Mouse (Mus musculus): ENCODE results near the gene Topors.

Topors gene

DNA sequence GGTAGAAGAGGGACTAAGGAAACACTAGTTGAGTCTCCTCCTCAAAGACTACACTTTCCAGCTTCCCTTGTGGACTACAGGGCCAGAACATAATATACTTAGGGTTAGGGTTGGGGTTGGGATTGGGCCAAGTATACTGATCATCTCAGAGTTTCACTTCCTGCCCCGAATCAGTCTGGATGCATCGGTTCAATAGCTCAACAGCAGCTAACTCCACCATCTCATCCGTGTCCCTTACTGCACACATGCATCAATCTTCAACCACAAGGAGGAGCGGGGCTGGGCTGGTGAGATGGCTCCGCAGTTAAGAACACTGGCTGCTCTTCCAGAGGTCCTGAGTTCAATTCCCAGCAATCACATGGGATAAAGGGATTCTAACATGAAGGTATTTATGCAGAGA is 18.7 kb downstream of the Topors start:
- DNase-seq (ENCODE audit: low spot score) = no peak

DNA sequence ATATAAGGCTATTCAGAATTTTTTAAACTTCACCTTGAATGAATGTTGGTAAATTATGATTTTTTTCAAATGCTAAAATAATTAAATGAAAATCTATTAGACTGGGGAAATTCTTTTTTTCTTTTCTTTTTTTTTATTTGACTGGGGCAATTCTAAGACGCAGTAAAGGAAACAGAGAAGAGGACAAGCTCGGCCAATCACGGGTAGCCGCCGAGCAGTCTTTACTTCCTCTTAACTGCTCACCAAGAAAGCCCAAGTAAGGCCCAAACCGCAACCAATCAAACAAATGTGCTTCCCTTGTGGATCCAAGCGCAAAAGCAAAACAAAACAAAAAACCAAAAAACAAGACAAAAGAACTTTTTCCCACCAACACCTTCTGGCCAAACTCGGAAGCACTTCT is 25.6 kb downstream of the Topors start:
- no peak for DNase-seq (ENCODE audit: low spot score)

DNA sequence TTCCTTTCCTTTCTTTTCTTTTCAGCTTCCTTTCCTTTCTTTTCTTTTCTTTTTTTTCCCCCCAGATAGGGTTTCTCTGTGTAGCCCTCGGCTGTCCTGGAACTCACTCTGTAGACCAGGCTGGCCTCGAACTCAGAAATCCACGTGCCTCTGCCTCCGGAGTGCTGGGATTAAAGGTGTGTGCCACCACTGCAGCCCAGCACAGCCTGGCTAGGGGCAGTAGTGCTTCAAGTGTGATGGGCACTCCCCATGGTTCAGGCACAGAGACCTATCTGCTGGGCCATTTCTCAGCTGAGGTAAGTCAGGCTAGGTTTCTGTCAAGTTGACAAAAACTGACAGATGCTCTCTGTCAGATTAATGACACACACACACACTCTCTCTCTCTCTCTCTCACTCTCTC is 26.6 kb downstream of the Topors start:
- DNase-seq (ENCODE audit: low spot score) = no peak

DNA sequence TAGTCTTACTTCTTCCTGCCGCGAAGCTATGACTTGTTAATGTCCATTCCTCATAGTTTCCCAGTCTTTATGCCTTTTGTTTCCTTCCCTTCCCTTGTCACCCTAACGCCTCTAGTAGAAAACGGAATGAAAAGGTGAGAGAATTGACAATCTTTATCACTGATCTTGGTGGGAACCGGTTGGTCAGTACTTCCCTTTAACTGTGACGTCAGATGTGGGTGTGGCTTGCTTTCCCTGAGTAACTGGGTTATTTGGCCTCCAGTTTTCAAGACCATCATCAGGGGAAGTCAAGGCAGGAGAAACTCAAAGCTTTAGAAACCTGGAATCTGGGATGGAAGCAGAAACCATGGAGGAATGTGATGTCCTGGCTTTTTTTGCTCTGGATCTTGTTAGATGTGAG is 27.7 kb downstream of the Topors start:
- DNase-seq (ENCODE audit: low spot score) = no peak

DNA sequence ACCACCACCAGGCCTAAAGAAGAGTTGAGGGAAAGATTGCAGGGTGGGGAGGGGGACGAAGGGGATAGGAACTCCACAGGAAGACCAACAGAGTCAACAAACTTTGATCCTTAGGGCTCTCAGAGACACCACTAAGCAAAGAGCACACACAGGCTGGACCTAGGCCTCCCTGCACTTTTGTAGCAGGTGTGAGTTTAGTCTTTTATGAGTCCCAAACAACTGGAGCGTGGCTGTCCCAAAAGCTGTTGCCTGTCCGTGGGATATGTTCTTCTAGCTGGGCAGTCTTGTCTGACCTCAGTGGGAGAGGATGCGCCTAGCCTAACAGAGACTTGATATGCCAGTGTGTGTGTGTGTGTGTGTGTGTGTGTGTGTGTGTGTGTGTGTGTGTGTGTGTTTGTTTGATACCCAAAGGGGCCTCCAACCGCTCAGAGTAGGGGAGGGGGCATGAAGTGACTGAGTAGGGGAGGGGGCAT is 29.3 kb downstream of the Topors start:
- DNase-seq (ENCODE audit: low spot score) = no peak

DNA sequence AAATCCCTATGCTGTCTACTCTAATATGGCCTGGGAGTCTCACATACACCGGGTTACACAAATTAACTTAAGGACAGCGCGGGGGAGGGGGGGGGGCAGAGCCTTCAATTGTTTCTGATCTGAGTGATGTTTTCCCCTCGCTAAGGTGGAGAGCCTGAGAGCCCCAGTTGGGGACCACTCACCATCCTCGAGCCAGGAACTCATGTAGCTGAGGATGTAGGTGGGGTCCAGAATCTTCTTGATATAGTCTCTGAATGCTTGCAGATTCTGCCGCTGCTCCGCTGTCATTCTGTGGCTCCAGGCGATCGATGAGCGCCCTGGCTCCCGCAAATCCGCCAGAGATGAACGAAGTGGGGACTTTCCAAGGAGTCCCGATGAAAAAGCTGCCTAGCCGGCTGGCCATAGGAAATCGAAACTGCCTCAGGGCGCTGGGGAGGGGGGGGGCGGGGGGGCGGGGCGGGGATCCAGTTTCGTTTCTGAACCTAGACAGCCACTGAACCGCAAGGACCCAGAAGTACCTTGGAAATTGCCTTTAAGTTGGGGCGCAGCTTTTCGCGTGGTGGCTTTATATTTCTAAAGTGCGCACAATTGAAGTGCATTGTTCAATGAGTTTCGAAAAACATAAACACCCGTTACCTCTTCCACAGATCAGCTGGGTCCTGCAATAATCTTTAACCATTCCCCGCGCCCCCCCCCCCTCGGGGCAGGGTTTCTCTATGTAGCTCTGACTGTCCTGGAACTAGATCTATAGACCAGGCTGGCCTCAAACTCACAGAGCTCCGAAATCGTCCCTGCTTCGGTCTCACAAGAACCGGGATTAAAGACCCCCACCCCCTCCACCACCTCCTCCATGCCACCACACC is 30.0 kb downstream of the Topors start, which contains the start of gene Ddx58:
Ddx58 (minus strand) TSS at position 420 of the 863 bp plus-strand sequence.
- peak; percentile 41 for DNase-seq (ENCODE audit: low spot score)

DNA sequence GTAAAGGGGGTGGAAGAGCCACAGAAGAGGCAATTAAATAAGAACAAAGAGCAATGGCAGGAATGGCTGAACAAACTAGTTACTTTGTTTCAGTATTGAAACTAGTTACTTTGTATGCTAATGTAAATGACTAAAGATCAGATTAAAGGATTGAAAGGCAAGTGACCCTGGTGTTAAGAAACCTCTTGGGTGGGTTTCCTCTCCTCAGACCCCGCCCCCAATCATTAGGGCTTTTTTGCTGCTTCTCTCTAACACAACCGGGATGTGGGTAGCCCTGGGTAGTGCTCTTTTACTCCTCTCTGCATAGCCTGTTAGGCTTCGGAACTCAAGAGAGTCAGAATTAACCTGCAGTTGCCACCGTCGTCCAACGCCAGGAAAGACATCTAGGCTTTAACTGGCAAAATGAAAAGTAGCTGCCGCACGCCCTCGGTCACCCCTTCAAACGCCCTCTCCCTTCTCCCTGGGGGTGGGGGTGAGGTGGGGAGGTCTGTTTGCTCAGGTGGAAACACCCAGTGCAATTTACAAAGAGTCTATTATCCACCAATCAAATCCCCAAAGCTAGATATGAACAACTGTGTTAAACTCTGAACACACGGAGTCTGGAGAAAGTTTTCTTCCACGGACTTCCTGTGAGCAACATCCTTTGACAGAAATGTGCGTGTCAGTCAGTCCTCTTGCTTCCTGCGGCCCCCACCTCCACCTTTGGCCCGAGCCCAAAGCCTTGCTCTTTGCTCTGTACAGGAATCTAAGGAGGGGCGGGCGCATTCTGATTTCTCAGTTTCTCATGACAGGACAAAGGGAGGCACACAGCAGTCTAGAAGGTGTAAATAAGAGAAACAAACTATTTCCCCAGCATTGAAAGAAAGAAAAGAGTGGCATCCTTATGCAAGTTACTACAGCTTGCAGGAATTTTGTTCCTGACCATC is 30.9 kb downstream of the Topors start:
- peak; percentile 77 for DNase-seq (ENCODE audit: low spot score)

DNA sequence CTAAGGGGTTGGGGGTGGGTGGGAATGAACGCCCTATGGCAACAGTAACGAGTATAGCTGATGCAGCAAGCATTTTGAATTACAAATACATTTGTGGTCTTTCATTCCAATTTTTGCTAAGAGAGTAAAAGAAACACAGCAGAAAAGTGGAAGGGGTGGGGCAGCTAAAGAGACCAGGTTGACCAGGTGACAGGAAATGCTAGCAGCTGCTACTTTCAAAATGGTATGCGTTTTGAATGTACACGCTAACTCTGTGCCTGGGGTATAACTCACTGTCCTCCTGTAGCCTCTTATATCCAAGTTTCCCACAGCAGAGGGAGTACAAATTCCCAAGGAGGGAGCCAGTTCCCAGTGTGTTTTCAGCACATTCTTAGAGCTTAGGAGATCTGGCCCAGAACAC is 32.8 kb downstream of the Topors start:
- DNase-seq (ENCODE audit: low spot score) = no peak

DNA sequence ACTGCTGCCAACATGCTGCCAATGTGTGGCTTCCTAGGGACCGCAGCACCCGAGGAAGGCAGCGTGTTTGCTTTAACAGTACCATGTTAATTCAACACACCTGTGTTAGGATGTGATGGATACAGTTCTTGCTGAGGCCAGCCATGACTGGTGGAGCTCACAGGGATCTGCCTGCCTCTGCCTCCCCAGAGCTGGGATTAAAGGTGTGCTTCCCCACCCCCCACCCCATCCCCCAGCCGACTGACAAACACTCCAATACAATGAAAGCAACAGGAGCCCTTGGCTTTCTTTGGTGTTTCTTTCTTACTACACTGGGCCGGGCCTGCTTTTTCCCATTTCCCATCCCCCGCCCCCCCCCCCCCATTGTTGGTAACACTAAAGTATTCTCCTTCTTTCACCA is 35.4 kb downstream of the Topors start:
- DNase-seq (ENCODE audit: low spot score) = no peak

DNA sequence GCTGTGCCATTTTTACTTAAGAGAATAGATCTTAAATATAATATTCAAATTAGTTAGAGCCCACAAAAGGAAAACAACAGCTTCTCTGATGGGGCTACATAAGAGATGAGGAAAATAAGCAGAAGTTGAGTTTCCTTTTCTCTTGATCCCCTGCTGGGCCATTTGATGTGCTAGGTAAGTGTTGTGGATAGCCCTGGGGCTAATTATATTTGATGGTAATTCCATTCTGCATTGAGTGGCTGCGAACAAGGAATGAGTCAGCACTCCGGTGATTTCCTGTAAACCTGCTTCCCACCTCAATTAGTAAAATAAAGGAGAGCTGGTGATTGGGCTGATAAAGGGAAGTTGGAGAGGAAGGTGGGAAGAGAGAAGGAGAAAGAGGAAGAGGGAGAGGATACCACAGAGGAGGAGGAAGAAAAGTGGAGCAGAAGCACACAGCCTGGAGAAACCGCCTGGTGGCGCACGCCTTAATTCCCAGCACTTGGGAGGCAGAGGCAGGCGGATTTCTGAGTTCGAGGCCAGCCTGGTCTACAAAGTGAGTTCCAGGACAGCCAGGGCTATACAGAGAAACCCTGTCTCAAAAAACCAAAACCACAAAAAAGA is 36.5 kb downstream of the Topors start:
- no peak for DNase-seq (ENCODE audit: low spot score)

DNA sequence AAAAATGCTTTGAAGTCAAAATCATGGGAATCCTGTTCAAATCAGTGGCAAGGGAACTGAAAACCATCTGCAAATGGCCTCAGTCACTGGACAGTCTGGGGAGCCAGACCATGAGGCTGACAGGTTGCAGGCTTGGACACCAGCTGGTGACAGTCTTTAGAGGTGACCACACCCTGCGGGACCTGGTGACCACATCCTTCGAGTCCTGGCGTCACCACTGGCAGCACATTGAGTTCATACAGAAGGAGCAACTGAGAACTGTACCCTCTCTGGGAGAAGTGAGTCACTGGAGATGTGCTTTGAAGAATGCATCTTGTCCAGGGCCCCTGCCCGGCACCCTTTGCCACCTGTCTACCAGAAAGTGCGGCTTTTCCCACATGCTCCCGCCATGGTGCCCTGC is 39.9 kb downstream of the Topors start:
- DNase-seq (ENCODE audit: low spot score) = no peak

DNA sequence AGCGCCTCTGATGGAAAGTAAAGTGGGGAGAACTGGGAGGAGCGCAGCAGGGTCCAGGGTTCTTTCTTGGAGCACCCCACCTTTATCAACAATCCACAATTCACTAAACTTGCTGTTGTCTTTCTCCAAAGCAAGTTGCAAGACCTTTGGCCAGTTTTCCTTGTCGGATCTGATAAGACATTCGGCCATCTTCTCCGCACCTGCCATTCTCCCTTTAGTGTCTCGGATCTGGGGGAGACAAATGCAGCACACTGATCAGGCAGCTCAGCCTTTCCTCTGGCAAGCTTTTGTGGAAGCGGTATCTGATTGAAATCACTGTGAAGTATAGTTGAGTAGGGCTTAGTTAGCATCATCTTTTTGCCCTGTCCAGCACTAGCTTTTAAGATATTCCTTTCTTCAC is 41.8 kb downstream of the Topors start:
- no peak for DNase-seq (ENCODE audit: low spot score)

DNA sequence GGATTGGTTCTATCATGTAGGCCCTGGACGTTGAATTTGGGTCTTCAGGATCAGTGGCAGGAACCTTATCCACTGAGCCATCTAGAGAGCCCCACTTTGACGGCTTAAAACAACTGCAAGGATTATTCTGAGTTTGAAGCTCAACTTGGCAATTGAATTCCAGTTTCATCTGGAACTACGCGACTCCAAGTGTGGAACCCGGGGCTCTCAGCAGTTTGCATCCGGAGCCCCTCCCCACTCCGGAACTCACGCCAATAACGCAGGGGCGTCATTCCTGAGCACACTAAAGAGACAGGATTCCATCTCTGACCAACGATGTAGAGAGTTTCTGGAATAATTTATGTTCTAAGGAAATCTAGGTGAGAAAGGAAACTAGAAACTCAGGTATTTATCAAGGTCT is 42.5 kb downstream of the Topors start:
- DNase-seq (ENCODE audit: low spot score) = no peak

DNA sequence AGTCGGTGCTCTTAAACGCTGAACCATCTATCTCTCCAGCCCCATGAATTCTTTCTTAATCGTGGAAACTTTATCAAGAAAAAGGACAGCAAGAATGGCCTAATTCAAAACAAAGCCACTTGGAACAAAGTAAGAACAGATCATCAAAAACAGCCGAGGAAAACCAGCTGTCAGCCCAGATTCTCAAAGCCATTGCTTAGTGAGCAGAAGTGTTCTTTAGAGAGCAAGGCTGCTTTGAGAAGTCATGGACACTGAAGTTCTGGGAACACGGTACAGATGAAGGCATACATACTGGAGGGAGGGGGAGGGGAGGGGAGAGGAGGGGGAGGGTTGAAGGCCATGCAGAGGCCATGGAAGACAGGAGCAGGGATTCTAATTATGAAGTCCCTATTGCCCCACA is 43.6 kb downstream of the Topors start:
- DNase-seq (ENCODE audit: low spot score) = no peak

DNA sequence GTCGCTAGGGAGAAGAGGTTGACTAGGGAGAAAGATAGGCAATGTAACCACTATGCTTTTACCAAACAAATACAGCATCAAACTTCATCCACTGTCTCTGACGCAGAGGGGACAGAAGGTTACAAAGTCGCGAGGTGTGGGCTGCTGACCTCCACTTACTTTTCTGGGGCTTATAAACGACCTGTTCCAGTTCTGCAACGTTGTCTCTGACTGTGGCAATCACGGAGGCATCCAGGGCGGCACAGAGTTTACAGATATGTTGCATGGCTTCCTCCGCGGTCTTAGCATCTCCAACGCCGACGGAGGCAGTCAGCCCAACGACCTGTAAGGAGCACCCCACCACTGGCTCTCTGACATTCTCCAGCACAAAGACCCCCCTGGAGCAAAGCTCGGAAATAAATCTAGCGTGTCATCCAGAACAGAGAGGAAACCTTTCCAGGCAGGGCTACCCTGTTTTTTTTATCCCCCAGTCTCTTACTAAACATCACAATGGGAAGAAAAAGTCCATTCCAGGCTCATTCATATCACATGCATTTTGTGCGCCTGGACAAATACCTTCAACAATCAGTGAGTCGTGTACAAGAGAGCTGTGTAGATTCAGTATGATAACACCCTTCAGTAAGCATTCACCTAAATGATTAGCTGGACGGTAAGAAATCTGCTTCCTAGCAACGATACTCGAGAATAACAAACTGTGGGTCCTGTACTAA is 47.6 kb downstream of the Topors start:
- DNase-seq (ENCODE audit: low spot score) = no peak

DNA sequence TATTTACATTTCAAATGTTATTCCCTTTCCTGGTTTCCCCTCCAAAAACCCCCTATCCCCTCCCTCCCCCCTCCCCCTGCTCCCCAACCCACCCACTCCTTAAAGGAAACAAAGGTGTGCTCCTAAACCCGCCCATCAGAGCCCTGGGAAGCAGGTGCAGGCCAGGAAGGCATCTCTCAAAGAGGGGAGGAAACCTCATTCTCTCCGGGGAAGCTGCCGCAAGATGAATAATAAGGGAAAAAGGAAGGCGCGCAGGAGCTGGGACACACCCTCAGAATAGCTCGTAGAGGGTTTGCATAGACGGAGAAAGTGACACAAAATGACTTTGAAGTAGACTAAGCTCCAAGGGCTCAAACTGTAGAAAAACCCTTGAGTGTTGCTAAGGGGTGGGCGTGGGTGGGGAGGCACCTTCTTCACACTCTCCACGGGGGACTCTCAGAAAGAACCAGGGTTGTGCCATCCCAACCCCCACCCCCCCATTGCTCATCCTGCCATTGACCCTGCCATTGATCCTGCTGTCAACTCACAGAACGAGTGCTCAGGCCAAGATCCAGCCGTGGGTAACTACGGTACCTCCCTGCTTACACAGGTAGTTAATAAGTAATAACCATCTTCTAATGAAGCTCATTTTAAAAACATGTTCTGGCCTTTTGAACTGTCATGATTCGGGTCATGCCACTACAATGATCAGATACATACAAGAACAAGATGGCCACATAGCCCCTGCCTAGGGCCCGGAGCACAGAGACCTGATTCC is 48.5 kb downstream of the Topors start:
- DNase-seq (ENCODE audit: low spot score) = no peak

DNA sequence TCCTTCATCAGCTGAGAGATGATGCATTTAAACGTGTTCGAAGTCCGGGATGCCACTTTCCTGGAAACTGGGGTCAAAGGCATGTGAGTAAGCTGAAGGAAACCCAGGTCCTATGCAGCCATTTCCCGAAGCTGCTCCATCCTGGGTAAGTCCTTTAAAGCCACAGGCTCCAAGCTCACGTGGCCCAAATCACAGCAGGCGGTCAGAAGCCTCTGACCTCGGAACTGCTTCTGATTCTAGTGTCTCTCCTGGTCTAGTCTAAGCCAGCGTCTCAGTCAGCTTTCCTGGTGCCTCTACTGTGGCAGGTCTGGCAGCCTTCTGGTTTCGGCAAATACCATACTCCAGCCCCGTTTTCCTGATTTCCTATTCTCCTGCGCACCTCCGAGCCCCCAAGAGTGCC is 49.2 kb downstream of the Topors start:
- DNase-seq (ENCODE audit: low spot score) = no peak

DNA sequence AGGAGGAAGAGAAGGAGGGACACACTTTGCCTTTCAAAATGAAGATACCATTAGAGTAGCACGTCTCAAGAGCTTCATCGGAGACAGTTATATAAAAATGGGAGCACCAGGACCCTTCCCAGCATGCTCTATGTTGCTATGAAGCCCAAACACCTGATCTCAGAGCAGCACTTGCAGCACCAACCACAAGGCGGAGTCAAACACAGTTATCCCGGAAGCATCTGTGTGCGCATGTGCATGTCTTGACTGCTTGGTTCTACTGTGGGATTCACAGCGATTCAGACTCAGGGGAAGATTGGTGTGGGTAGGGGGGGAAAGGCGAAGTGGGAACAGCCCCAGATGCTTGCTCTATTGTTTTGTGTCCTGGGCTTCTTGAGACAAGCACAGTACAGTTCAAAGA is 51.3 kb downstream of the Topors start:
- DNase-seq (ENCODE audit: low spot score) = no peak

DNA sequence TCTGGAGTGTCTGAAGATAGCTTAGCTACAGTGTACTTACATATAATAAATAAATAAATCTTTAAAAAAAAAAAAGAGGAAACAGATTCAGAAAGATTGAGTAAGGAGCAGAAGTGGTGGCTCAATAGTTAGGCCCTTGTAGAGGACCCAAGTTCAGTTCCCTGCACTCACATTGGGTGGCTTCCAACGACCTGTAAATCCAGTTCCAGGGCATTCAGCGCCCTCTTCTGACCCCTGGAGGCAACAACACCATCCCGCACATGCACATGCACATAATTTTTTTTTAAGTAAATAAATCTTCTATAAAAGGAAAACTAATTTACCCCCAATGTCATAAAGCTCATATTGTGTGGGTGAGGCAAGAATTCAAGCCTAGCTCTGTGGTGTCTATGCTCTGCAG is 51.7 kb downstream of the Topors start:
- no peak for DNase-seq (ENCODE audit: low spot score)

DNA sequence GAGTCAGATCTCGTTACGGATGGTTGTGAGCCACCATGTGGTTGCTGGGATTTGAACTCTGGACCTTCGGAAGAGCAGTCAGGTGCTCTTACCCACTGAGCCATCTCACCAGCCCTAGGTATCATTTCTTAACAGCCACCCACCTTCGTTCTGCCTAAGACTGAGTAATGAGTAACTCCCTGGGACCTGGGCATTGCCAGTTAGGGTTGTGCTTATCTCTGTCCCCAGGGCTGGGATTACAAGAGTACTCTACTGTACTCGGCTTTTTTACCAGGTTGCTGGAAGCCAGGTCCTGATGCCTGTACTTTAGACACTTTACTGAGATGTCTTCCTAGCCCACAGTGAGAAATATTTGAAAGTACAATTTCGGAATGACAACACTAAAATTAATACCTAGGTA is 57.5 kb downstream of the Topors start:
- DNase-seq (ENCODE audit: low spot score) = no peak
